Mouse (Mus musculus): ENCODE data around the gene Hspa5.
A peak's percentile ranks its signal among the peaks of the same experiment; 100 is the strongest.
"Not testable (repeated sequence)": the region's sequence is repeated elsewhere in the genome, so short reads cannot be mapped to it uniquely, and the experiment has no call there.

Gene Hspa5

GRCm38 (mm10) chr2:34770049-34770448 is 1.7 kb upstream of the Hspa5 start:
- ATAC-seq (ENCODE audit: insufficient number of reproducible peaks, low FRiP score, low TSS enrichment) = no peak

GRCm38 (mm10) chr2:34770951-34771350 is 819 bp upstream of the Hspa5 start:
- no peak for ATAC-seq (ENCODE audit: insufficient number of reproducible peaks, low FRiP score, low TSS enrichment)

GRCm38 (mm10) chr2:34772252-34773235 is 774 bp downstream of the Hspa5 start:
- ATAC-seq (ENCODE audit: insufficient number of reproducible peaks, low FRiP score, low TSS enrichment) = peak; percentile 24; the same call in 1 of the 2 replicates

DNA sequence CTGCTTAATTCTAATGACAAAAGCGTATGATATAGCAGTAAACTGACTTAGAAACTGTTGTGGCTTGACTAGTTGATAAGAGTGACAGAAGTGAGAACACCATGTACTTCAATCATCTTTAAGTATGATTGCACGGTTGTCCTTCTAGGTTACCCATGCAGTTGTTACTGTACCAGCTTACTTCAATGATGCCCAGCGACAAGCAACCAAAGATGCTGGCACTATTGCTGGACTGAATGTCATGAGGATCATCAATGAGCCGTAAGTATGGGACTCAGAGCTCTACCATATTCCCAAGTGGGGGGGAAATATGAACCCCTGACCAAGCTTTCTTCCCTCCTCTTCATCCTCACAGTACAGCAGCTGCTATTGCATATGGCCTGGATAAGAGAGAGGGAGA is 1.9 kb downstream of the Hspa5 start:
- no peak for ATAC-seq (ENCODE audit: insufficient number of reproducible peaks, low FRiP score, low TSS enrichment)

- ATAC-seq (ENCODE audit: insufficient number of reproducible peaks, low FRiP score, low TSS enrichment) = no peak
These were observed 2.7 kb downstream of the Hspa5 start for GRCm38 (mm10) chr2:34774493-34774892.

- ATAC-seq (ENCODE audit: insufficient number of reproducible peaks, low FRiP score, low TSS enrichment) = no peak
These were observed 5.6 kb downstream of the Hspa5 start for GRCm38 (mm10) chr2:34777237-34777868.

- no peak for ATAC-seq (ENCODE audit: insufficient number of reproducible peaks, low FRiP score, low TSS enrichment)
These were observed 11.6 kb downstream of the Hspa5 start for GRCm38 (mm10) chr2:34783064-34784020.

DNA sequence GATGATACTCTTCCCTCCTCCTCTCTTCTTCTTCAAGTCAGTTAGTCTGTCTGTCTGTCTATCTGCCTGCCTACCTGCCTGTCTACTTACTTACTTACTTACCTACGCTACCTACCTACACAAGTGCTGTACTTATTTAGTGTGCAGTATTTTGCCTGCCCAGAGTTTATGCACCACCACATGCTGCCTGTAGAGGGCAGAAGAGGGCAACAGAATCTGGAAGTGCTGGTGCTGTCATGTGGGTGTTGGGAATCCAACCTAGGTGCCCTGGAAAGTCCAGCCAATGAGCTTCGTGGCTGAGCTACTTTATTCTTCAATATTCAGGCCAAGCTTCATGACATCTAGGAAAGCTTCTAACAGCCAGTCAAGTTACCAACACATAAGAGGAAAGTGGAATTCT is 12.3 kb downstream of the Hspa5 start:
- ATAC-seq (ENCODE audit: insufficient number of reproducible peaks, low FRiP score, low TSS enrichment) = no peak

- no peak for ATAC-seq (ENCODE audit: insufficient number of reproducible peaks, low FRiP score, low TSS enrichment)
These were observed 18.5 kb downstream of the Hspa5 start for GRCm38 (mm10) chr2:34790282-34790681.

DNA sequence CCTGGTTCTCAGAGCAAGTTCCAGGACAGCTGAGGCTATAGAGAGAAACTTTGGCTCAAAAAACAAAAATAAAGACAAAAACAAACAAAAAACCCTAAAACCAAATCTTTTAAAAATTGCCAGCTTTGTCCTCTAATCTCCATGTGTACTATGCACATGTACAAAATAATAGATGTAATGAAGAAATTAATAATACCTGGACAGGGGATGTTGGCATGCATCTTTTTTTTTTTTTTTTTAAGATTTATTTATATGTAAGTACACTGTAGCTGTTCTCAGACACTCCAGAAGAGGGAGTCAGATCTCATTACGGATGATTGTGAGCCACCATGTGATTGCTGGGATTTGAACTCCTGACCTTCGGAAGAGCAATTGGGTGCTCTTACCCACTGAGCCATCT is 20.8 kb downstream of the Hspa5 start:
- ATAC-seq (ENCODE audit: insufficient number of reproducible peaks, low FRiP score, low TSS enrichment) = not testable (repeated sequence)

- no peak for ATAC-seq (ENCODE audit: insufficient number of reproducible peaks, low FRiP score, low TSS enrichment)
These were observed 22.7 kb downstream of the Hspa5 start for GRCm38 (mm10) chr2:34794511-34794910.

DNA sequence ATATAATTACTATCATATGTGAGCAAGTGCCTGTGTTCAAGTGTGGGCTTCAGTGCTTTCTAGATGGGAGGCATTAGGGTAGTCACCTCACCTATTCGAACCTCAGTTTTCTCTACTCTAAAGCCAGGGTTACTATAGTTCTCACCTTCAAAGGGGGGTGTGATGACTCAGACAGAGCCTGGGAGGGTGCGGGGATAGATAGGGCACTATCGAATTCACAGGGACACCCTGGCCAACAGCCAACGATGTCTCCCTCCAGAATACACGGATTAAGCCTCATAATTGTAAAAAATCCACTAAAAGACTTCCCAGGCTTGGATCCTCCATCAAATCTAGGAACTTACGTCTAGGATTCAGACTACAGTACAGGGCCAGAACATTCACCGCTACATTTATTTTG is 23.7 kb downstream of the Hspa5 start:
- no peak for ATAC-seq (ENCODE audit: insufficient number of reproducible peaks, low FRiP score, low TSS enrichment)

DNA sequence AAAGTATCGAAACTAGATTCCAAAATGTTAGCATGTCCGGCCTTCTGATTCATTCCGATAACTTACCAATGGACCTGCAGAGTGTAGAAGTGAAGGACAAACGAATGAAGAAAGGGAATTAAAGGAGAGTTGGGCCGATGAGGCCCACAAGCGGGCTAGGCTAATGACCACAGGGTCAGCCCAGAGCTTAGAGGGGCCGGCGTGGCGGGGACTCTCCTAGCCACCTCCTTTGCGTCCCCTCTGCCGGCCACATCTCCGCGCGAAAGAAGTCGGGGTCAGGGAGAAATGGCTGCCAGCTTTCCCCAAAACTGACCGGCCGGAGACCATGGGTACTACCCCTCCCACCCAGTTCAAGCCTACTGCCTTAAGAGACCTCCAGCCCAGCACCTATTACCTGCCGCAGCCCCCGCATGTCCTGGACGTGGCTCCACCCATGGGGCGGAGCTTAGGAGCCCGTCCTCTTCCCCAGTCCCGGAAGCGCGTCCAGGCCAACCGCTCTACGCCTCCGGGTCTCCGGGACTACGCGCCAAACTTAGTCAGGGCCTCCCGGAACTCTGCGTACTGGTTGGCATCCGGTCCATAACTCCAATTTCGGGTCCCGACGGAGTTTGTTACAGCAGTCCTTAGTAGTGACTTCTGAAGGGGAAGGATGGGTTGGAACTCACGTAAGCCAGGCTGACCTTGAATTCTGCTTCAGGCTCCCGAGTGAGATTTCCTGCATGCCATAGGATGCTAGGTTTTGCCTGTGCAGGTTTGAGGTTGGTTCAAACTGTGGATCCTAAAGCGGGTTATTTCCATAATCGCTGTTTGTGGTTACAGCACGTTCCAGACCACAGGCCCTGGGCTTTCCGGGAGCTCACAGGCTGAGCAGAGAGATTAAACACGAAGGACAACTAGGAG is 27.8 kb downstream of the Hspa5 start, which contains the start of gene Rabepk:
Rabepk (minus strand) TSS at position 556 of the 900 bp plus-strand sequence.
- peak; percentile 69 for ATAC-seq (ENCODE audit: insufficient number of reproducible peaks, low FRiP score, low TSS enrichment)

GRCm38 (mm10) chr2:34800371-34800770 is 28.6 kb downstream of the Hspa5 start:
- no peak for ATAC-seq (ENCODE audit: insufficient number of reproducible peaks, low FRiP score, low TSS enrichment)

- peak; percentile 96 for ATAC-seq (ENCODE audit: insufficient number of reproducible peaks, low FRiP score, low TSS enrichment)
These were observed 30.0 kb downstream of the Hspa5 start for GRCm38 (mm10) chr2:34801516-34802482.

- peak; percentile 16 for ATAC-seq (ENCODE audit: insufficient number of reproducible peaks, low FRiP score, low TSS enrichment)
These were observed 30.9 kb downstream of the Hspa5 start for GRCm38 (mm10) chr2:34802565-34803245.

DNA sequence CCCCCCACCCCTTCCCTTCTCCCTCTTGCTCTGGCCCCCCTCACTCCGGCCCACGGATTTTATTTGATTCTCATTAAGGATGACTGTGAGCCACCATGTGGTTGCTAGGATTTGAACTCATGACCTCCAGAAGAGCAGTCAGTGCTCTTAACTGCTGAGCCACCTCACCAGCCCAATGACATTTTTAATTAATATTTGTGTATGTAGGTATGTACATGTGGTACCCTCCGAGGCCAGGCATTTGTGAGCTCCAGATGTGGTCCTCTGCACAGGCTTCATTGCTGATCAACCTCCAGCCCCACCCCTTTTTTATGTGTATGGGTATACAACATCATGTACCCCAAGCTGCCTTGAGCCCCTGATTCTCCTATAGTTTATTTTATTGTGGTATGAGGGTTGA is 32.0 kb downstream of the Hspa5 start:
- no peak for ATAC-seq (ENCODE audit: insufficient number of reproducible peaks, low FRiP score, low TSS enrichment)

DNA sequence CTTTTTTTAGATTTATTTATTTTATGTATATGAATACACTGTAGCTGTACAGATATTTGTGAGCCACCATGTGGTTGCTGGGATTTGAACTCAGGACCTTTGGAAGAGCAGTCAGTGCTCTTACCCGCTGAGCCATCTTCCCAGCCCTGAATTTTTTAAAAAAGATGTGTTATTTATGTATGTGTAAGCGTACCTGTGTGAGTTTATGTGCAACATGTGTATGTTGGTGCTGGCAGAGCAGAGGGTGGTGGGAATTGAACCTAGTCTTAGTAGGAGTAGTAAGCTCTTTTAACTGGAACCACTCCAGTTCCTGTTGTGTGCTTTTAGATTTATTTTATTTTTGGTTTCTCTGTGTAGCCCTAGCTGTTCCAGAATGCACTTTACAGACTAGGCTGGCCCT is 32.4 kb downstream of the Hspa5 start:
- no peak for ATAC-seq (ENCODE audit: insufficient number of reproducible peaks, low FRiP score, low TSS enrichment)
